Mouse (Mus musculus) spleen, adult 2 months (tissue): Measurements from ENCODE around the gene Tanc1.

Experiments used
- CTCF ChIP-seq: fragments of 200-500 bp; IDR thresholded peaks from 2 replicates; pipeline ENCODE4 v1.5.1; 2011; ENCODE audit warnings: mild to moderate bottlenecking, inconsistent platforms; ENCODE audit not compliant: insufficient read depth, insufficient read length, insufficient replicate concordance; ENCODE audit errors: extremely low read depth
- POLR2A ChIP-seq: fragments of 200-500 bp; IDR thresholded peaks from 2 replicates; pipeline ENCODE4 v1.6.1; 2011; ENCODE audit warnings: low read depth, low read length, inconsistent platforms

- no peak for TF ChIP-seq POLR2A
- no peak for TF ChIP-seq CTCF
Measured at GRCm38 (mm10) chr2:59794838-59795237, 183.0 kb downstream of the Tanc1 start.
